Mouse (Mus musculus): ENCODE results near the gene Stx6.

GRCm38 (mm10) chr1:155241701-155242487 lies 83.4 kb downstream of the Stx6 start:
- TF ChIP-seq CTCF (IDR thresholded peaks at IDR 0.05) (peak; percentile 35; the same call in 1 of the 2 replicates), POLR2A (IDR thresholded peaks at IDR 0.05; ENCODE audit: insufficient read depth, low read depth, low read length) (no peak), EP300 (IDR thresholded peaks at IDR 0.05; ENCODE audit: insufficient read depth, low read depth, low read length) (no peak)

Measured in heart, adult 2 months (tissue).